Mouse (Mus musculus): ENCODE measurements around the gene Adtrp. TPM values are rescaled to one million over a fixed set of nuclear protein-coding genes. Genes with fewer than 3 reads are reported as not detected.
A peak's percentile ranks its signal among the peaks of the same experiment; 100 is the strongest.

The Adtrp gene
- total RNA-seq, 2 experiments from 2014 or later, result 1.9 to 8.5 TPM

- intact Hi-C loops (cut with DNase I), result no loop called here
- no peak for DNase-seq
Measured at GRCm38 (mm10) chr13:41833614-41834139, 13.8 kb downstream of the Adtrp start.

- intact Hi-C loops (cut with DNase I), result no loop called here
- DNase-seq, result peak in 1 of 2 experiments; percentile 19
Measured at GRCm38 (mm10) chr13:41828296-41828754, 19.2 kb downstream of the Adtrp start.

GRCm38 (mm10) chr13:41827581-41827980, 19.9 kb downstream of the Adtrp start:
- intact Hi-C loops (cut with DNase I), result no loop called here

GRCm38 (mm10) chr13:41825379-41825966, 22.0 kb downstream of the Adtrp start:
- intact Hi-C loops (cut with DNase I), result no loop called here
- DNase-seq, result no peak

More at GRCm38 (mm10) chr13:41827581-41827980, 19.9 kb downstream of the Adtrp start:
- DNase-seq, result no peak

- peak in 1 of 2 experiments; percentile 23 for DNase-seq
- intact Hi-C loops (cut with DNase I), result no loop called here
Measured at GRCm38 (mm10) chr13:41823077-41823476, 24.4 kb downstream of the Adtrp start.

- intact Hi-C loops (cut with DNase I), result no loop called here
- no peak for DNase-seq
Measured at GRCm38 (mm10) chr13:41822617-41823016, 24.9 kb downstream of the Adtrp start.

GRCm38 (mm10) chr13:41822091-41822490, 25.4 kb downstream of the Adtrp start:
- no peak for DNase-seq
- intact Hi-C loops (cut with DNase I), result no loop called here

- intact Hi-C loops (cut with DNase I), result no loop called here
- DNase-seq, result no peak
Measured at GRCm38 (mm10) chr13:41820947-41821346, 26.5 kb downstream of the Adtrp start.

- DNase-seq, result no peak
- intact Hi-C loops (cut with DNase I), result no loop called here
Measured at GRCm38 (mm10) chr13:41819918-41820317, 27.6 kb downstream of the Adtrp start.

GRCm38 (mm10) chr13:41819484-41819883, 28.0 kb downstream of the Adtrp start:
- no peak for DNase-seq
- intact Hi-C loops (cut with DNase I), result no loop called here

GRCm38 (mm10) chr13:41817583-41817982, 29.9 kb downstream of the Adtrp start:
- intact Hi-C loops (cut with DNase I), result no loop called here

GRCm38 (mm10) chr13:41816643-41817042, 30.8 kb downstream of the Adtrp start:
- no peak for DNase-seq
- intact Hi-C loops (cut with DNase I), result no loop called here

More at GRCm38 (mm10) chr13:41817583-41817982, 29.9 kb downstream of the Adtrp start:
- peak in 1 of 2 experiments; percentile 23 for DNase-seq

- no peak for DNase-seq
- intact Hi-C loops (cut with DNase I), result no loop called here
Measured at GRCm38 (mm10) chr13:41810776-41811175, 36.7 kb downstream of the Adtrp start.

GRCm38 (mm10) chr13:41807815-41808214, 39.7 kb downstream of the Adtrp start:
- no peak for DNase-seq

GRCm38 (mm10) chr13:41807300-41807699, 40.2 kb downstream of the Adtrp start:
- no peak for DNase-seq
- intact Hi-C loops (cut with DNase I), result no loop called here

More at GRCm38 (mm10) chr13:41807815-41808214, 39.7 kb downstream of the Adtrp start:
- intact Hi-C loops (cut with DNase I), result no loop called here

GRCm38 (mm10) chr13:41805138-41805820, 42.2 kb downstream of the Adtrp start:
- DNase-seq, result no peak
- intact Hi-C loops (cut with DNase I), result no loop called here

- intact Hi-C loops (cut with DNase I), result no loop called here
- peak; percentile 14 to 28 for DNase-seq
Measured at GRCm38 (mm10) chr13:41803656-41804265, 43.7 kb downstream of the Adtrp start.

GRCm38 (mm10) chr13:41801177-41801636, 46.3 kb downstream of the Adtrp start:
- no peak for DNase-seq
- intact Hi-C loops (cut with DNase I), result no loop called here

GRCm38 (mm10) chr13:41792849-41793248, 54.6 kb downstream of the Adtrp start:
- no peak for DNase-seq
- intact Hi-C loops (cut with DNase I), result no loop called here

GRCm38 (mm10) chr13:41787863-41788536, 59.5 kb downstream of the Adtrp start:
- intact Hi-C loops (cut with DNase I), result no loop called here
- DNase-seq, result no peak

- DNase-seq, result no peak
- intact Hi-C loops (cut with DNase I), result no loop called here
Measured at GRCm38 (mm10) chr13:41786640-41787039, 60.8 kb downstream of the Adtrp start.

Data from heart, postnatal 10 days (tissue).